Mouse (Mus musculus): Measurements from ENCODE around the gene Slc23a3.

DNA sequence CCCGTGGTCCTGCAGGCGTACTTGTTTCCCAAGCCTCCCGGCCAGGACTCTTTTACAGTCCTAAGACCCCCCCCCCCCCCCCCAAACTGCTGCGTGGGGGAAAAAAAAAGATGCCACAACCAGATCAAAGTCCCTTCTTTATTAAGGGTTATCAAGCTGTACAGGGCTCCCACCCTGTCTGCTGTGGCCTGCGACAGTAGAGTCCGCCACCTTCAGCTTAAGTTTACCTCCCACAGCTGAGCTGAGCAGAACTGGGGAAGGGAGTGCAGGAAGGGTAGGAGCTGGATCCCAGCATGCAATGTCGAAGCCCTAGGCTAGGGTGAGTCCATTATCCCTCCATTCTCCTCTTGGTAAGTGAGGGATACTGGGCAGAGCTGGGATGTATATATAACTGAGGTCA, 47.1 kb upstream of the Slc23a3 start:
- TF ChIP-seq CTCF (IDR thresholded peaks at IDR 0.05) (no peak), POLR2A (IDR thresholded peaks at IDR 0.05; ENCODE audit: insufficient read depth, low read depth, low read length) (no peak), EP300 (IDR thresholded peaks at IDR 0.05; ENCODE audit: insufficient read depth, low read depth, low read length) (no peak)
